Mouse (Mus musculus) Patski (cell line): Measurements from ENCODE around the gene Krt36. TPM values are rescaled to one million over a fixed set of nuclear protein-coding genes. Genes with fewer than 3 reads are reported as not detected.

Experiments used
- ATAC-seq: fragments of 100-300 bp; one replicate; pipeline ENCODE4 v1.8.0; 2021
- CTCF ChIA-PET: fragments of 350-600 bp; sonication (Branson Sonifier 250); formaldehyde crosslinking; loops from one replicate; lab custom pipeline; 2022; ENCODE audit warnings: inconsistent platforms; lab: Charles Lee
- POLR2A ChIA-PET: fragments of 350-600 bp; sonication (Branson Sonifier 250); formaldehyde crosslinking; loops from one replicate; lab custom pipeline; 2022; ENCODE audit warnings: antibody characterized with exemption, inconsistent platforms; lab: Charles Lee
- DNase-seq: peaks from one replicate; pipeline ENCODE4 v3.0.0-alpha.2; 2011; ENCODE audit warnings: low read depth, low spot score
- H3K27me3 ChIP-seq: fragments of 371-371 bp; one replicate; pipeline ENCODE4 v1.5.1; 2021
- CTCF ChIP-seq: fragments of 100-300 bp; IDR thresholded peaks from one replicate; pipeline ENCODE4 v1.5.1; 2021
- in situ Hi-C: fragments of 300-500 bp; cut with MboI; formaldehyde crosslinking; loops from 3 replicates; pipeline ENCODE4 v1.11.1; 2018; ENCODE audit warnings: low pct_unique_long_range_greater_than_20kb, mixed read lengths
- polyA plus RNA-seq: library from polyadenylated mRNA; unstranded; gene quantifications from one replicate; pipeline ENCODE4 v1.2.3, GENCODE M21; 2021

The Krt36 gene
- polyA plus RNA-seq, 1 experiment from 2014 or later: not detected

DNA sequence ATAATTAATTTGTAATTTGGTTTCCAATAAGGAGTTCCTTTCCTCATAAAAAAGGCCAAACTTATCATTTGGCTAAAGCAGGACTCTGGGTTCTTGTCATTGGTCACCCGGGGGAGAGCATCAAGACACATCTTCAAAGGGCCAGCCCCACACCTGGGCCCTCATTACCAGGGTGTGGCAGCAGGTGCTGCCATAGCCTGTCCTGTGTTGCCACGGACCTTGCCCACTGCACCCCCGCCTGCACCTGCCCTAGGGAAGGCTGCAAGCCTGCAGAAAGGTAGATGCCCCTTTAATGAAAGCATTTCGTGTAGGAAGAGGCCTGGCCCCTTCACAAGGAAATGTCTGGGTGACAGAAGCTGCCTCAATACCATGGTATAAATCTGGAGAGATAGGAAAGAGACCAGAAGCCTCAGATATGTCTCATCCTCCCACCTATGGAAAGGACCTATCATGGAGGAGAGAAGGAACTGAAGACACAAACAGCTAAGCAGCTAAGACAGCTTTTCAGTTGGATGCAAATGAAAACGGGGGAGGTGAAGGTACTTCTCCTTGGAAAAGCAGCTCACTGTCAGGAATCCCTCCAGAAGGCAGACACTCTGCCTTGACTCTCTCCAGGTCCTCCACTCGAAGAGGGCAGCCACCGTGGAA, 16.9 kb downstream of the Krt36 start:
- DNase-seq (no peak), ATAC-seq (no peak)
- ChIA-PET CTCF (no interaction called here), POLR2A (no interaction called here)
- no peaks in the 10 kb centered on the region for H3K27me3 ChIP-seq
- no peak for TF ChIP-seq CTCF
- in situ Hi-C loops: no loop called here

DNA sequence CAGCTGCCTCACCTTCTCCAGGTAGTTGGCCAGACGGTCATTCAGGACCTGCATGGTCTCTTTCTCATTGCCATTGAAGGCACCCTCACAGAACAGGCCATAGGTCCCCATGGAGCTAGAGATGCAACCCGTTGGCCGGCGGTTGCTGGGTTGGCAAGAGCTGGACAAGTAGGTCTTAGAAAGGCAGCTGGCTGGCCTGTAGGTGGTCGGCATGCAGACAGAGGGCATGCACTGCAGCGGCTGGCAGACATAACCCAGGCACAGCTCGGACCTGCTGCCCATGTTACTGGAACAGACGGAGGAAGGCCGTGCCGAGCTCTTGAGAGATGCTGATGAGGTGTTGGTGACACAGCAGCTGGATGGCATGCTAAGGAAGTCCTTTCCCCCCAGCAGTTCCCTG, 17.6 kb downstream of the Krt36 start, which contains the start of gene Krt32:
Gene Krt32 (minus strand): TSS at position 366 of the 400 bp plus-strand sequence.
- ATAC-seq (no peak), DNase-seq (no peak)
- in situ Hi-C loops: no loop called here
- H3K27me3 ChIP-seq: no peaks in the 10 kb centered on the region
- TF ChIP-seq CTCF: no peak
- ChIA-PET POLR2A (no interaction called here), CTCF (interaction anchor here (1.0 kb wide), 1 partner anchor 20 kb away, joined by 3 read pairs; no protein-coding TSS in a partner anchor)

DNA sequence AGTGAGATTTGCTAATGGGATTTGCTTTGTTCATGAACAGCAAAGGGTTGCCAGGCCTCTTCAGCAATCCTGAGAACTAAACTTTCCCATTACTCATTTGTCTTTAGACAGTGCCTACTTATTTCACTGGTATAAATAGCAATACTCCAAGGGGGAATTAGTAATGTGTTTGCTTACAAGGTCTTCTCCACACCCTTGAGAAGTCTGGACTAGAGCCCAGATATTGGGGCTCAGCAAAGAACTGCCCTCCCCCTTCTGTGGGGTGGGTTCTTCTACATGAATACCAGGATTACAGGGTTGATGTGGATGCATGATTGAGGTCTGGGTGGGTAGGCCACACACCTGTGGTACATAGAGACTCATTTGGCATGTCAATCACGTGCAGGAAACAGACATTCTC, 31.6 kb downstream of the Krt36 start:
- peaks cover 4% of the 10 kb centered on the region for H3K27me3 ChIP-seq
- POLR2A ChIA-PET: interaction anchor here (0.5 kb wide), 1 partner anchor 106 kb away, joined by 3 read pairs; no protein-coding TSS in a partner anchor
- in situ Hi-C loops: no loop called here
- no peak for TF ChIP-seq CTCF
- no peak for ATAC-seq
- no peak for DNase-seq
- CTCF ChIA-PET: no interaction called here

DNA sequence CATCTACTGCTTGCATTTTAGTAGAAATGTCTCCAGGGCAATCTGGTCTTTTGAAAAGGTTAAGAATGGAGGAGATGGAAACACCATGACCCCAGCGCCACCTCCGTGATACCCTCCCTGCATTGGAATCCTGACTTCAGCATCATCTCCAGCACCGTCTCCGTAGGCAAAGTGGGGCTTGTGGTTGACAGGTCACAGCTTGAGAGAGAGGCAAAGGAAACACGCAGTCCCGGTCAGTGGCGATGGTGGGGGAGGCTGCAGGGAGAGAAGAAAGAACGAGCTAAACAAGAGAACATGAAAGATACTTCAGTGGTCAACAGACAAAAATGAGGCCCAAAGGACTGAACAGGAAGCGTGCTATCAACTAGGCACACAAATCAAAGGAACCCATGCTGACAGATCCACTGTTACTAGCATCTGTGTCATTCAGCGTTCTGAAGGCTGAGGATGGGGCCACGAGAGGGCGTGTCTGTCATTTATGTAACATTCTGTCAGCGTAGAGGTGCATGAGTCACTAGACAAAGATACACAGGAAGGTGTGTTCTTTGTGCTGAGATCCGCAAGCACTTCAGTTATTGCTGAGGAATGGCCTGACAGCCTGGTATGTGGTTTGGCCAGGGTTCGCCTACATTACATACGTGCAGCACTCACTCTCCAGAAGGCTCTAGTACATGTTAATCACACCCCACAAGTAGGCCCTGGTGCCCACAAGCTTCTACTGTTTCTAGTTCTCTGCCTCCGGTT, 38.0 kb downstream of the Krt36 start:
- in situ Hi-C loops: no loop called here
- ATAC-seq (no peak), DNase-seq (no peak)
- no peak for TF ChIP-seq CTCF
- ChIA-PET CTCF (interaction anchor here (0.6 to 1.4 kb wide), 2 partner anchors 9 to 20 kb away, joined by 3 read pairs; no protein-coding TSS in a partner anchor), POLR2A (no interaction called here)
- H3K27me3 ChIP-seq: peaks cover 4% of the 10 kb centered on the region

DNA sequence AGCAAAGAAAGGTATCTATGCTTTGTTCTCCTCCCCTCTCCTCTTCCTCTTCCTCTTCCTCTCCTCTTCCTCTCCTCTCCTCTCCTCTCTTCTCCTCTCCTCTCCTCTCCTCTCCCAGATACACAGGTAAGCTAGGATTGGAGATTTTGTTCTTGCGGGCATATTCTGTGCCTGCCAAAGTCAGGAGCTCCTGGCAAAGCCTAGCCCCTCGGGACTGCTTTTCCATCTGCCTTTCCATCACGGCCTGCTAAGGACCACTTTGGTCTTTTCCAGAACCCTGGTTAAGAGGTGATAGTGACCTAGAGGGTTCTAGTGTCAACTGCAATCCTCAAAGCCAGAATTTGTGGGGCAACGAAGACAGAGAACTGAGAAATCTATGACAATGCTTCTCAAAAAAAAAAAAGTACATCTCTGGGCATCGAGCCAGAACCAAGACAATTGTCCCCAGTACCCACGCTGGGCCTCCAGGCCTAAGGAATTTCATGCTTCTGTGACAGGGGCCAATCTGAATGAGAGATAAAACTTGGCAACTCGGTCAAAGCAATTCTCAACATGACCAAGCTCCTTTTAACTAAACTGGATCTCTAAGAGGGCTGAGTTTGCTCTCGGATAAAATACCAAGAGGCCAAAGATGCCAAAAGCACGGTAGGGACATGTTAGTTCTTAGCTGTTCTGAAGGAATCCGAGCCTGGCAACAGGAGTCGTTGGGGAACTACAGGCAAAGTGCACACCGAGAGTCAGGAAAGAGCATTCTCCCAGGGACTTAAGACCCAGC, 39.0 kb downstream of the Krt36 start:
- no peak for DNase-seq
- H3K27me3 ChIP-seq: no peaks in the 10 kb centered on the region
- CTCF ChIA-PET: interaction anchor here (1.4 kb wide), 1 partner anchor 10 kb away, joined by 3 read pairs; no protein-coding TSS in a partner anchor
- TF ChIP-seq CTCF: no peak
- ATAC-seq: no peak
- POLR2A ChIA-PET: no interaction called here
- in situ Hi-C loops: no loop called here

DNA sequence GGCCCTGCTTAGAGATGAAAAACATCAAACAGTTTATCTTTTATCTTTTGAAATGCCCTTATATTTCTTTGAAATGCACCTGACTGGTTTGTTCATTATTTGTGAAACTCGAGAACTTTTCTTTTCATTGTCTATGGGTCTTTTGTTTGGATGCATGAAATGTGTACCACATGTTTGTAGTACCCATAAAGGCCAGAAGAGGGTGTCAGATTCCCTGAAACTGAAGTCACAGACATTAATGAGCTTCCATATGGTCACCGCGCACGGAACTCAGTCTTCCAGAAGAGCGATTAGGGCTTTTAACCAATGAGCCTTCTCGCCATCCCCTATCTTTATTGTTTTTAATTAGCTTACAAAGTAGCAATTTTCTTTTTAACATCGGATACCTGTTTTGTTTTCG, 46.6 kb downstream of the Krt36 start:
- in situ Hi-C loops: no loop called here
- DNase-seq (no peak), ATAC-seq (no peak)
- no peaks in the 10 kb centered on the region for H3K27me3 ChIP-seq
- CTCF ChIA-PET: no interaction called here
- POLR2A ChIA-PET: no interaction called here
- no peak for TF ChIP-seq CTCF

DNA sequence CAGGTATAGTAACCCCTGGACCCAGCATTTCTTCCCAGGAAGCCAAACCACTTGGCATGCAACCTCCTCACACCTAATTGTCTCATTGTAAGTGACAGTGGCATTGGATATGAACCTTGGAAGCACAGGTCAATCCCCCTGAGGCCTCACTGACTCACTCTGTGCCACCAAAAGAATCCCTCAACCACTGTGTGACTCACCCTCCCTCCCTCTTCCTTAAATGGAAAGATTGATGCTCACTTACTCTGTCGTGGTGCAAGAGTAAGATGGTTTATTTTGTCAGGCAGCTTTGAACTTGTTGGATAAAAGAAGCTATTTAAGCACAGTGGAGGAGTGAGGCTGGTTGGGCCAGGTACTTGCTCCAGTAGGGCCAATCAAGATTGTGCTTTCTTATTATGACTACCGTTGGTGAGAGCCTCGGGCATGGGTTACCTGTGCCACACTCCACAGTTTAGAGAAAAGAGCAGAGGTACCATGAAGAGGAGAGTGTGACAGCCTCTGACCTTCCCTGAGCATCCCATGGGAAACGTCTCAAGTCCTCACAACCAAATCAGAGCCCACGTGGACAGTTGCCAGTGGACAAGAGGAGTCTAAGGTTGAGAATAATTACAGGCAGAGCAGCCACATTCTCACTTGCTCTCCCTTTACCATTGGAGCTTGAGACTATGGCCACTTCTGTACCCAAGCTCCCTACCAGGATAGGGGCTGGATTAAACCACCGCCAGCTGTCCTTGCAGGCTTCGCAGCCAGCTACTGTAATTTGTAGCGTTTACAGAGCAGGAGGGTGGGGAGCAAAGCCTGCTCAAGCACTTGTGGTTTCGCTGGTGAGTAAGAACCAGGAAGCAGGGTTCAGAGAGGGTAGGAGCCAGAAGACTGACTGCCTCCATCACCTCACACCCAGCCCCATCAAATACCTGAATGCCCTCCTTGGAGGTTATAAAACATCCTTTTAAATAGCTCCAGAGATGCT, 49.5 kb downstream of the Krt36 start:
- ChIA-PET POLR2A (interaction anchor here (1.4 kb wide), 1 partner anchor 113 kb away, joined by 3 read pairs; no protein-coding TSS in a partner anchor), CTCF (interaction anchor here (1.0 to 1.2 kb wide), 2 partner anchors 16 to 239 kb away, joined by 3 read pairs; no protein-coding TSS in a partner anchor)
- no peak for TF ChIP-seq CTCF
- no peaks in the 10 kb centered on the region for H3K27me3 ChIP-seq
- ATAC-seq (peak; percentile 78), DNase-seq (peak; percentile 71)
- in situ Hi-C loops: no loop called here

Other genes with a start within 250 kb of the Krt36 start
- gene Gm11568, start 247.7 kb downstream of the Krt36 start, polyA plus RNA-seq: not detected
- gene Gm11559, start 241.2 kb downstream of the Krt36 start, polyA plus RNA-seq: not detected
- gene Krtap9-1, start 232.2 kb downstream of the Krt36 start, polyA plus RNA-seq: not detected
- not detected for gene Gm11567, start 226.4 kb downstream of the Krt36 start, polyA plus RNA-seq
- not detected for gene Krtap31-1, start 197.7 kb downstream of the Krt36 start, polyA plus RNA-seq
- gene Gm11565, start 190.9 kb downstream of the Krt36 start, polyA plus RNA-seq: not detected
- gene Krtap31-2, start 169.3 kb downstream of the Krt36 start, polyA plus RNA-seq: not detected
- gene Krtap9-5, start 157.2 kb downstream of the Krt36 start, polyA plus RNA-seq: not detected
- not detected for gene Krtap29-1, start 126.6 kb downstream of the Krt36 start, polyA plus RNA-seq
- not detected for gene Krtap16-1, start 119.0 kb downstream of the Krt36 start, polyA plus RNA-seq
- not detected for gene Krtap17-1, start 111.6 kb downstream of the Krt36 start, polyA plus RNA-seq
- gene Krt33a, start 89.4 kb downstream of the Krt36 start, polyA plus RNA-seq: not detected
- 0.18 TPM for gene Krt33b, start 75.8 kb downstream of the Krt36 start, polyA plus RNA-seq
- gene Krt34, start 64.1 kb downstream of the Krt36 start, polyA plus RNA-seq: not detected
- not detected for gene Krt31, start 55.1 kb downstream of the Krt36 start, polyA plus RNA-seq
- gene Krt32, start 17.4 kb downstream of the Krt36 start, polyA plus RNA-seq: not detected
- gene Krt35, start 9.4 kb downstream of the Krt36 start, polyA plus RNA-seq: not detected
- not detected for gene Krt13, start 15.9 kb upstream of the Krt36 start, polyA plus RNA-seq
- 0.74 TPM for gene Krt15, start 30.3 kb upstream of the Krt36 start, polyA plus RNA-seq
- gene Krt19, start 43.0 kb upstream of the Krt36 start, polyA plus RNA-seq: not detected
- gene Krt9, start 87.6 kb upstream of the Krt36 start, polyA plus RNA-seq: not detected
- gene Krt14, start 101.9 kb upstream of the Krt36 start, polyA plus RNA-seq: not detected
- not detected for gene Krt16, start 143.3 kb upstream of the Krt36 start, polyA plus RNA-seq
- gene Krt17, start 155.4 kb upstream of the Krt36 start, polyA plus RNA-seq: 0.10 TPM
- gene Krt42, start 164.2 kb upstream of the Krt36 start, polyA plus RNA-seq: 0.08 TPM
- gene Eif1, start 214.3 kb upstream of the Krt36 start, polyA plus RNA-seq: 674 TPM
- gene Gast, start 228.8 kb upstream of the Krt36 start, polyA plus RNA-seq: not detected